Mouse (Mus musculus) heart, postnatal 0 days (tissue): ENCODE data around the gene Mfsd5. TPM values are rescaled to one million over a fixed set of nuclear protein-coding genes. Genes with fewer than 3 reads are reported as not detected.
A peak's percentile ranks its signal among the peaks of the same experiment; 100 is the strongest.

Source experiments
- ATAC-seq: fragments of 200-750 bp; cut with Nextera tagmentation; 2 replicates; pipeline ENCODE4 v1.8.0; 2017; ENCODE audit warnings: low read depth, moderate number of reproducible peaks, moderate library complexity; ENCODE audit not compliant: insufficient read depth
- DNase-seq: peaks from one replicate; pipeline ENCODE4 v3.0.0-alpha.2; 2016; ENCODE audit warnings: low spot score
- H3K27ac ChIP-seq: fragments of 300-500 bp; sonication (generic); 2 replicates; pipeline ENCODE4 v1.5.1; 2014; ENCODE audit warnings: low read depth, mild to moderate bottlenecking
- H3K27me3 ChIP-seq: fragments of 300-500 bp; sonication (generic); 2 replicates; pipeline ENCODE4 v1.6.1; 2014; ENCODE audit warnings: low read length, mixed read lengths; ENCODE audit not compliant: control insufficient read depth, insufficient read depth
- H3K36me3 ChIP-seq: fragments of 300-500 bp; sonication (generic); replicated peaks from 2 replicates; pipeline ENCODE4 v1.6.1; 2014; ENCODE audit warnings: low read length, mixed read lengths; ENCODE audit not compliant: control insufficient read depth, insufficient read depth
- H3K4me1 ChIP-seq: fragments of 300-500 bp; sonication (generic); 2 replicates; pipeline ENCODE4 v1.6.1; 2014; ENCODE audit warnings: antibody characterized with exemption; ENCODE audit not compliant: control insufficient read depth, insufficient read depth
- H3K4me2 ChIP-seq: fragments of 300-500 bp; sonication (generic); 2 replicates; pipeline ENCODE4 v1.6.1; 2014; ENCODE audit warnings: low read depth, mild to moderate bottlenecking, low read length, moderate library complexity
- H3K4me3 ChIP-seq: fragments of 300-500 bp; sonication (generic); 2 replicates; pipeline ENCODE4 v1.5.1; 2014; ENCODE audit warnings: low read depth, low read length
- H3K9ac ChIP-seq: fragments of 300-500 bp; sonication (generic); replicated peaks from 2 replicates; pipeline ENCODE4 v1.6.1; 2014; ENCODE audit warnings: low read depth, low read length, mixed read lengths
- H3K9me3 ChIP-seq: fragments of 300-500 bp; sonication (generic); replicated peaks from 2 replicates; pipeline ENCODE4 v1.6.1; 2016; ENCODE audit warnings: low read length; ENCODE audit not compliant: control insufficient read depth
- CTCF ChIP-seq: IDR thresholded peaks from 2 replicates; pipeline ENCODE4 v1.5.1; 2016; ENCODE audit warnings: antibody characterized with exemption, control low read depth, low read depth
- EP300 ChIP-seq: IDR thresholded peaks from 2 replicates; pipeline ENCODE4 v1.6.1; 2016; ENCODE audit warnings: antibody characterized with exemption, low read depth
- WGBS: fragments of 180-500 bp; shearing (Covaris S2); extraction: QIAGEN DNeasy Blood & Tissue Kit; methylation state at CpG from one replicate; pipeline ENCODE4 v1.1.7; 2014; 5-methylcytosine and 5-hydroxymethylcytosine counted together
- polyA plus RNA-seq: library from polyadenylated mRNA; unstranded; fragments of >200 nt; fragmentation: Nextera tagmentation; extraction: Ambion mirVana; gene quantifications from 2 replicates; pipeline ENCODE4 v1.2.1, GENCODE M21; 2015
- total RNA-seq: library from RNA; depleted of rRNA; stranded (reverse); fragments of >200 nt; gene quantifications from 2 replicates; pipeline ENCODE4 v1.2.3, GENCODE M21; 2014; ENCODE audit warnings: low replicate concordance

Mfsd5 gene
- total and polyA plus RNA-seq, 2 experiments from 2014 or later: 34.1 to 35.6 TPM

DNA sequence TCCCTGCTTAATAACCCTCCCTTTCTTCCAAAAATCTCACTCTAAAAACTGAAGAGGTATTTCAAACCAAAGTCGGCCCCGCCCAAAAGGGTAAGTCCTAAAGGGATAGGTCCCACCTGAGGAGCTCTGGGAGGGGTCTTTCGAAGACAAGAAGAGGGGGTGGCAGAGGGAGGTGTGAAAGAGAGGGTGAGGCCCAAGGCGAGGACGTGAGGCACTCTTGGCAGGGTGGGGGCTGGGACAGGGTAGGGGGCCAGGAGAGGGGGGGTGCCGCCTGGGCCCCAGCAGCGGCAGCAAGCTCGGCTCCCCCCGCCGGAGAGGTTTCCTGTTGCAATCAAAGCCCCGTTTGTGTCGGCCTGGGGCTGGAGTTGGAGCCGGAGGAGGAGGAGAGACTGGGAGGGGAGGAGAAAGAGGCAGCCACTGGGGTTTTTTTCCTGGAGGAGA, 30.0 kb upstream of the Mfsd5 start:
- peaks cover 13% of the 10 kb centered on the region; the same call in 1 of the 2 replicates for H3K27me3 ChIP-seq
- peak overlapping the region; percentile 13 for H3K4me3 ChIP-seq
- DNase-seq (no peak), ATAC-seq (no peak)
- TF ChIP-seq EP300 (no peak), CTCF (no peak)
- 0 out of 2 replicates have a peak, but pooled peaks cover 10% of the 10 kb centered on the region for H3K4me1 ChIP-seq
- no peaks in the 10 kb centered on the region for H3K9me3 ChIP-seq
- H3K9ac ChIP-seq: peak overlapping the region; percentile 35; the same call in 1 of the 2 replicates
- H3K36me3 ChIP-seq: no peaks in the 10 kb centered on the region
- H3K4me2 ChIP-seq: peak overlapping the region; percentile 50
- WGBS: 7% methylated on average over 12 of the region's 13 CpGs
- H3K27ac ChIP-seq: peak overlapping the region; percentile 57

DNA sequence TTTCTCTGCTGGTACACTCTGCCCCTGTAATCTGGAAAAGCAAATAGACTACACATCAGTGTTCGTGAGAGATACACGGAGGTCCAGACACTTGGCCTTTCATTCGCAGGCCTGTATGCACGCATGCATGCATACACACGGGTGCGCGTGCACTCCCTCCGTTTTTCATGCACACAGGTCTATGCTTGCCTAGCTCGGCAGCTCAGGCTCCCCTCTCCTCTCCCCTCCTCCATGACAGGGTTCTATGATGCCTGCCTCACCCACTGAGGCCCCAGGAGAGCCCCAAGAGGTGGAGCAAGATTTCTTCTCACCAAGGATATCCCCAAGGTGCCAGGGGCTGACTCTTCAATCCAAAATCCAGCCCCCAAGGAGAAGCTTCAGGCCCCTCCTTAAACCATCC, 29.3 kb upstream of the Mfsd5 start:
- Histone ChIP-seq H3K4me2 (no peak overlapping the region), H3K9ac (no peak overlapping the region), H3K27ac (peak overlapping the region; percentile 57), H3K4me1 (0 out of 2 replicates have a peak, but pooled peaks cover 10% of the 10 kb centered on the region), H3K4me3 (no peak overlapping the region), H3K9me3 (no peaks in the 10 kb centered on the region), H3K36me3 (no peaks in the 10 kb centered on the region), H3K27me3 (peaks cover 17% of the 10 kb centered on the region; the same call in 1 of the 2 replicates)
- ATAC-seq: no peak
- TF ChIP-seq EP300 (no peak), CTCF (no peak)
- no peak for DNase-seq
- 59% methylated on average over 9 of the region's 9 CpGs for WGBS

DNA sequence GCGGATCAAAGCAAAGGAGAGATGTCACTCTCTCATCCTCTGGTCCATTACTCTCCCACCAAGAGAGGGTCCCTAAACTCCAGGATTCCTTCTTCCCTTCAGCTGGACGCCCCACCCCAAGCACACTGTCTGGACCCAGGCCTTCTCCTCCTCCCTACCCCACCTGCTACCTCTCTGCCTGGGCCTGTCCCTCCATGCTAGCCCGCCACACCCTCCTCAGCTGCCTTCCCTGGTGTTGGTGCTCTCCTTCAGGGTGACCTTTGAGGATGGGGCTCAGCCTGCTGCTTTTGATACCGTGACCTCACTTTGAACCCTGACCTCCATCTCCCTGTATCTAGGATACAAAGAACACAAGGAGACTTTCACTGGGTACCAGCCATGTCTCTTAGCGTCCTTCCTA, 28.7 kb upstream of the Mfsd5 start:
- DNase-seq (no peak), ATAC-seq (no peak)
- H3K36me3 ChIP-seq: no peaks in the 10 kb centered on the region
- 79% methylated on average over 5 of the region's 5 CpGs for WGBS
- H3K27me3 ChIP-seq: peaks cover 23% of the 10 kb centered on the region
- H3K9ac ChIP-seq: no peak overlapping the region
- no peak overlapping the region for H3K4me3 ChIP-seq
- H3K27ac ChIP-seq: no peak overlapping the region
- H3K9me3 ChIP-seq: no peaks in the 10 kb centered on the region
- TF ChIP-seq CTCF (no peak), EP300 (no peak)
- H3K4me2 ChIP-seq: no peak overlapping the region
- H3K4me1 ChIP-seq: 0 out of 2 replicates have a peak, but pooled peaks cover 10% of the 10 kb centered on the region

DNA sequence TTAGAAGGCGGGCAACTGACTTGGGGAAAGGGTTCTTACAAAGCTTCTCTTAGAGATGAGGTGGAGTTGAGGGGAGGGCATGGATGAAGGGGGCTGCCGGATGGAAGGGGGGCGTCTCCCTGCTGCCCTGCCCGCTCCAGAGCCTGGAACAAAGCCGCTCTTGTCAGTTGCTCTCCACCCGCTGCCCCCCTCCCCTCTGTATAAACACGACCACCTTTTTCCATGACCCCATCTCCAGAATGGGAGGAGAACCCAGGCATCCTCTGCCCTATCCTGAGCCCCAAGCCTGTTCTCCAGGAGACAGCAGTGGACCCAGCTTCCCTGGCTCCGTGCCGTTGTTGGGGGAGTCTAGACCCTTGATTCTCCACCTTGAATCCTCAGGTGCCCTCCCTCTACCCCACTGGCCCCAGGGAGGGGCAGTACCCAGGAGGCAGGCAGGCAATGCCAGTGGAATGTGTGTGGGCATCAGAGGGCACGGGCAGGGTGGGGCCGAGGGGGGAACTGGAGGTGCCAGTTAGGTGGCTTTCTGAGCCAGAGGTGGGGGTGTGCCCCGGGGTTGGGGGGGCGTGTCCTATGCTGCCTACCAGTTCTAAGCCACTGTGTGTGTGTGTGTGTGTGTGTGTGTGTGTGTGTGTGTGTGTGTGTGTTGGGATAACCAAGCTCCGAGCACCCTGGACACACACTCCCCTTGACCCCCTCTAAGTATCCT, 23.6 kb upstream of the Mfsd5 start:
- no peaks in the 10 kb centered on the region for H3K36me3 ChIP-seq
- no peak for ATAC-seq
- no peaks in the 10 kb centered on the region for H3K9me3 ChIP-seq
- H3K4me2 ChIP-seq: no peak overlapping the region
- peaks cover 64% of the 10 kb centered on the region for H3K27me3 ChIP-seq
- peaks cover 6% of the 10 kb centered on the region; the same call in 1 of the 2 replicates for H3K4me1 ChIP-seq
- H3K27ac ChIP-seq: no peak overlapping the region
- TF ChIP-seq EP300 (no peak), CTCF (no peak)
- no peak for DNase-seq
- no peak overlapping the region for H3K9ac ChIP-seq
- 49% methylated on average over 14 of the region's 14 CpGs for WGBS
- no peak overlapping the region for H3K4me3 ChIP-seq

DNA sequence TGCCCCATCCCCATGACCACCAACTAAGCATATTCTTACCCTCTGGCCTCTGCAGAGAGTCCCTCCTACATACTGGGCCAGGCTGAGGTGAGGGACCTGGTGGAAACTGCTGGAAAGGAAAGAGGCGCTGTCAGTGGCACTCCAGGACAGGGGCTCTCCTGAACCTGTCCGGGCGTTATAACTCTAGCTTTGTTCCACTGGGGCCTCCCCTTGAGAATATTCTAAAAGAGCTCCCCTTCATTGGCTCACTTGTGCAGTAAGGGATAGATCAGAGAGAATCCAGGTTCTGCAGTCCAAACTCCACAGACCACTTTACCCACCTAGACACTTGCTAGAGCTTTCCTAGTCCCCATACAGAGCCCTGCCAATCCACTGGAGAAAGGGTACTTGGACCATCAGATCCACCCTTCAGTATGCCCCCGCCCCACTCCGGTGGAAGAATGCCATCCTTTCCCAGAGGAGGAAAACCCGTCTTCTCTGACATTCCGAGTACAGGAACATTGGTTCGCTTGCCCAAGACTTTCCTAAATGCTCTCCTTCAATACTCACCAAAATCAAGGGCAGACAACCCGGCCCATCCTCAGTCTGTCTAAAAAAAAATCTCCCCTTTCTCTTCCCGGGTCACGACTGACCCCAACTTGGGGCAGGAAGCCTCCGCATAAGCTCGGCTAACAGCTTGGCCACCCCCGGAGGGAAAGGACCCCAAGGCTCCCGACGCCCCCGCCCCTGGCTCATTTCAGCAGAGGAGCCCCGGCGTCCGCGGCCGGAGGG, 22.6 kb upstream of the Mfsd5 start:
- peak overlapping the region; percentile 67 for H3K27ac ChIP-seq
- no peaks in the 10 kb centered on the region for H3K9me3 ChIP-seq
- peak overlapping the region; percentile 65 for H3K9ac ChIP-seq
- TF ChIP-seq EP300 (no peak), CTCF (no peak)
- H3K36me3 ChIP-seq: no peaks in the 10 kb centered on the region
- H3K4me3 ChIP-seq: peak overlapping the region; percentile 65
- DNase-seq (no peak), ATAC-seq (no peak)
- H3K27me3 ChIP-seq: peaks cover 67% of the 10 kb centered on the region
- 13% methylated on average over 20 of the region's 22 CpGs for WGBS
- H3K4me1 ChIP-seq: peaks cover 6% of the 10 kb centered on the region; the same call in 1 of the 2 replicates
- peak overlapping the region; percentile 96 for H3K4me2 ChIP-seq
